Mouse (Mus musculus): ENCODE measurements around the gene Smtnl2.

DNA sequence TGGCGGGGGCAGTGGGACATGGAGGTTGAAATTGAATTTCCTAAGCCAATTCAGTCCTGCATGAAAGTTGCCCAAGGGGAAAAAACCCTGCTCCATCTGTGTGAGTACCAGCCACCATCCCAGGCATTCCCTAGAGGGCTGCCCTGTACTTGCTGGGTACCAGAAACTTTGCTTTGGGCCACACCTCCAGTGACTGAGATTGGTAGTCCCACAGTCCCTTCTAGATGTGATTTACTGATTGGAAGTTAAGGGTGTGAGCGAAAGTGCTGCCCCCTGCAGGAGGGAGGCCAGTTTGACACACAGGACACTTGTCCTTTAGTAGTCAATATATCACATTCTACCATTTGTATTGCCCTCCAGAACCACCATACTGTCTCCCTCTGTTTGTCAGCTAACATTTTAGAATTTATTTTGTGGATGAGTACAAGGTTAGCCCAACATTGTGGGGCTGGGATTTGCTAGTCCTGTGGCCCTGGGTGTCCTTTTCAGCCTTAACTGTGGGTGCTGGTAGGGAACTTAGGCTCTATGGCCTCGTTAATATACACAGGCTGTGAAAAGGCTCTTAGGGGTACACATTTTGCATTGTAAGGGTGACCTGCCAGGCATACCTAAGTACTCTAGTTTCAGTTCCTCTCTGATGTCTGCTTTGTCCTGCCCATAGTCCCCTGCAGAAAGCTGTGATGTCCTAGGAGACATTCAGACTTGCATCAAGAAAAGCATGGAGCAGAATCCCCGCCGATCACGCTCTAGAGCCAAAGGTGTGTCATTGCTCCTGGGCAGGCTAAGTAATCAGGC is 35.0 kb upstream of the Smtnl2 start:
- TF ChIP-seq CTCF (IDR thresholded peaks at IDR 0.05; ENCODE audit: low read depth, low read length) (peak; percentile 57), GATA1 (IDR thresholded peaks at IDR 0.05; ENCODE audit: borderline replicate concordance, low read length) (no peak)

All from G1E (cell line).